Mouse (Mus musculus): ENCODE data around the gene Pet100.

GRCm38 (mm10) chr8:3656725-3657381 lies 35.5 kb downstream of the Pet100 start:
- TF ChIP-seq CTCF (IDR thresholded peaks at IDR 0.05; ENCODE audit: borderline replicate concordance, extremely low read depth, insufficient read depth, insufficient read length): no peak
- TF ChIP-seq POLR2A (IDR thresholded peaks at IDR 0.05; ENCODE audit: borderline replicate concordance, extremely low read depth, insufficient read depth, insufficient read length, poor library complexity, severe bottlenecking): no peak

All from brain, embryonic 14.5 days (tissue).